Mouse (Mus musculus): Measurements from ENCODE around the gene Gm5725.
"Not testable (repeated sequence)": the region's sequence is repeated elsewhere in the genome, so short reads cannot be mapped to it uniquely, and the experiment has no call there.

The Gm5725 gene

GRCm38 (mm10) chr7:21844167-21844566 is at the start of gene Gm5725:
TSS of gene Gm5725 (minus strand) at chr7:21844267.
- not testable (repeated sequence) for DNase-seq (ENCODE audit: low spot score)

DNA sequence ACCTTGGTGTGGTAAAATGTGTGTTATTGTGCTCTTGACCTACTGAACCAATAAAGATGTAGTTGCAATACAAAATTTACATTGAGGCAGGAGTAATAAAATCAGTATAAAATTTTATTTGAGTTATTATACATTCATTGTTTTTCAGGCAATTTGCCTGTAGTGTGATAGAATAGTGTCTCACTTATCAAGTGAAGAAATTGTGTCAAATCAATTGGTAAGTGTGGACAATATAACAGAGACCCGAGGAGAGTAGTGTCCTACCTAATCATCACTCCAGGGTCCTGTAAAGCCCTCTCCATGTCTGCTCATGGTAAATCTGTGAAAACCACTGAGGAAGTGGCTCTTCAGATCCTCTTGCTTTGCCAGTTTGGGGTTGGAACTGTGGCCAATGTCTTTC is 12.0 kb downstream of the Gm5725 start, which contains the start of gene Vmn1r135:
Gene Vmn1r135 (plus strand): TSS at position 301 of the 400 bp plus-strand sequence.
- DNase-seq (ENCODE audit: low spot score), result not testable (repeated sequence)

DNA sequence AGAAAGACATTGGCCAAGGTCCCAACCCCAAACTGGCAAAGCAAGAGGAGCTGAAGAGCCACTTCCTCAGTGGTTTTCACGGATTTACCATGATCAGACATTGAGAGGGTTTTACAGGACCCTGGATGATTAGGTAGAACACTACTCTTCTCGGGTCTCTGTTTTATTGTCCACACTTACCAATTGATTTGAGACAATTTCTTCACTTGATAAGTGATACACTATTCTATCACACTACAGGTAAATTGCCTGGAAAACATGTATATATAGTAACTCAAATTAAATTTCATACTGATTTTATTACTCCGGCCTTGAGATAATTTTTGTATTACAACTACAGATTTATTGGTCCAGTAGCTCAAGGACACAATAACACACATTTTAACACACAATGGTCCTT is 47.4 kb downstream of the Gm5725 start, which contains the start of gene Gm4177:
Gene Gm4177 (minus strand): TSS at position 101 of the 400 bp plus-strand sequence.
- not testable (repeated sequence) for DNase-seq (ENCODE audit: low spot score)

Data from MN1 (cell line).